Mouse (Mus musculus) kidney, embryonic 15.5 days (tissue): Measurements from ENCODE around the gene Ifrd1. TPM values are rescaled to one million over a fixed set of nuclear protein-coding genes. Genes with fewer than 3 reads are reported as not detected.
"Not testable (repeated sequence)": the region's sequence is repeated elsewhere in the genome, so short reads cannot be mapped to it uniquely, and the experiment has no call there.

ENCODE experiments used
- ATAC-seq: fragments of 200-750 bp; cut with Nextera tagmentation; replicated peaks from 2 replicates; pipeline ENCODE4 v1.8.0; 2017; ENCODE audit warnings: moderate TSS enrichment; ENCODE audit not compliant: low FRiP score
- H3K27ac ChIP-seq: fragments of 300-500 bp; sonication (generic); 2 replicates; pipeline ENCODE4 v1.5.1; 2015; ENCODE audit warnings: mild to moderate bottlenecking, inconsistent platforms
- H3K27me3 ChIP-seq: fragments of 300-500 bp; sonication (generic); 2 replicates; pipeline ENCODE4 v1.6.1; 2015; ENCODE audit warnings: inconsistent platforms
- H3K36me3 ChIP-seq: fragments of 300-500 bp; sonication (generic); 2 replicates; pipeline ENCODE4 v1.6.1; 2015; ENCODE audit warnings: inconsistent platforms
- H3K4me1 ChIP-seq: fragments of 300-500 bp; sonication (generic); 2 replicates; pipeline ENCODE4 v1.6.1; 2015; ENCODE audit warnings: inconsistent platforms
- H3K4me2 ChIP-seq: fragments of 300-500 bp; sonication (generic); 2 replicates; pipeline ENCODE4 v1.6.1; 2015; ENCODE audit warnings: moderate library complexity, mild to moderate bottlenecking, inconsistent platforms
- H3K4me3 ChIP-seq: fragments of 300-500 bp; sonication (generic); replicated peaks from 2 replicates; pipeline ENCODE4 v1.5.1; 2015; ENCODE audit warnings: mild to moderate bottlenecking, inconsistent platforms
- H3K9ac ChIP-seq: fragments of 300-500 bp; sonication (generic); 2 replicates; pipeline ENCODE4 v1.6.1; 2015; ENCODE audit warnings: mild to moderate bottlenecking, inconsistent platforms
- H3K9me3 ChIP-seq: fragments of 300-500 bp; sonication (generic); replicated peaks from 2 replicates; pipeline ENCODE4 v1.6.1; 2016; ENCODE audit warnings: inconsistent platforms
- WGBS: fragments of 180-500 bp; shearing (Covaris S2); methylation state at CpG from one replicate; pipeline ENCODE4 v1.1.7; 2015; ENCODE audit warnings: mixed read lengths; 5-methylcytosine and 5-hydroxymethylcytosine counted together
- microRNA counts: library from miRNA; unstranded; fragments of <30 nt; microRNA quantifications from one replicate; lab custom pipeline; 2016
- microRNA-seq: library from miRNA; unstranded; fragments of <30 nt; microRNA quantifications from one replicate; pipeline ENCODE4, GENCODE M21; 2016
- polyA plus RNA-seq: library from polyadenylated mRNA; unstranded; fragments of >200 nt; fragmentation: Nextera tagmentation; extraction: Ambion mirVana; gene quantifications from 2 replicates; pipeline ENCODE4 v1.2.1, GENCODE M21; 2015

Ifrd1 gene
- polyA plus RNA-seq, 1 experiment from 2014 or later, result 102 TPM

DNA sequence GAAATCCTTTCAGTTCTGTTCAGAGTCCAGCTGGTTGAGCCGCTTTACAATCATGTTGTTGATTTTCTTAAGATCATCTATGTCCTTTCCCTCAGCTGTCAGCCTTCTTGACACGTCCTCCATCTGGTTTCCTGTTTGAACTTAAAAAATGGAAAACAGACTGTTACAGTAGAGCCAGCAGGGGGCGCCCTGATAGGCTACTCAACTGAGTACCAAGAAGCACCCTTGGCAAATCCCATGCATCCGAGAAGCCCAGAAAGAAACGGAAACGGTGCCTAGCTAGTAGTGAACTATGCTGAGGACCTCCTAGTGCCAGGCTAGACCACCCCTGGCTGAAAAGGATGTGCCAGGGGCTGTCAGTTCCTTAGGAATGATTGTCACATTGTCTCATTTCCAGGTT, 71.2 kb downstream of the Ifrd1 start:
- 65% methylated on average over 6 of the region's 6 CpGs for WGBS
- Histone ChIP-seq H3K36me3 (no peaks in the 10 kb centered on the region), H3K4me2 (no peak overlapping the region), H3K27ac (no peak overlapping the region), H3K9ac (no peak overlapping the region), H3K9me3 (no peaks in the 10 kb centered on the region), H3K4me1 (no peaks in the 10 kb centered on the region), H3K4me3 (no peak overlapping the region), H3K27me3 (no peaks in the 10 kb centered on the region)
- no peak for ATAC-seq

DNA sequence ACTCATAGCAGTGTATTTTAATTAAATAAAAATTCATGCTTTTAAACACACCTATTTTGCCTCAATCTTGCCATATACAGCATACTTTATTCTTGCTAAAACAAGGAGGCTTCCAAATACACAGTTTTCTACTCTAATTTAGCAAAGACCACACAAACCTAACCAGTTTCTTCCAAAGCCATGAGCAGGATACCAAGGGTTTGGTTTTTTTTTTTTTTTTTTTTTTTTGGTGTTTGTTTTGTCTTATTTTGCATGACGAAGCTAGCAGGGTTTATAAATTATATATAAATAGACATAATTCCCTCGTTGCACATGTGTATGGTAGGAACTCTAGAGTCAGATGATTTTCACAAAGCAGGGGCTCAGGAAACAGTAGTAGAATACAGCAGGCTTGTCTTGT, 72.1 kb downstream of the Ifrd1 start:
- Histone ChIP-seq H3K4me3 (no peak overlapping the region), H3K27ac (no peak overlapping the region), H3K4me1 (no peaks in the 10 kb centered on the region), H3K4me2 (no peak overlapping the region), H3K9me3 (no peaks in the 10 kb centered on the region), H3K9ac (no peak overlapping the region), H3K27me3 (no peaks in the 10 kb centered on the region), H3K36me3 (no peaks in the 10 kb centered on the region)
- WGBS, result 69% methylated on average over 2 of the region's 2 CpGs
- no peak for ATAC-seq

DNA sequence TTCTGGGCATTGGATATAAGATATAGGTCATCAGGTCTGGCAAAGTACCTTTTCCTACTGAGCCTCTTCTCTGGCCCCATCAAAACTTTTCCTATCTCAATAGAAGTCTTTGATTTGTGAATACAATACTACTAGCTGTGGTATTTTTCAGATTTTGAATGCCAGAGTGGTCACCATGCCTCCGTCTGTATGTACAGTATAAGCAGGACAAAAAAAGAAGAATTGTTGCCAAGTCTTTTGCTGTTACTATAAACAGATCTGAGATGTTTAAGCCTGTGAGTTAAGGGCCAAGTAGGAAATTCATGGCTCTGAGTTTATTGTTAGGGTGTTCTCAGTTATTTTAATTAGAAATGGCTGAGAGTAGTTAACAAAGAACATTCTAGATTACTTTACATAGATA, 73.1 kb downstream of the Ifrd1 start:
- not testable (repeated sequence) for H3K27me3 ChIP-seq, H3K4me2 ChIP-seq, H3K9ac ChIP-seq, H3K36me3 ChIP-seq, H3K4me1 ChIP-seq, ATAC-seq, H3K27ac ChIP-seq, H3K9me3 ChIP-seq, H3K4me3 ChIP-seq
- 56% methylated on average over 1 of the region's 1 CpGs for WGBS

DNA sequence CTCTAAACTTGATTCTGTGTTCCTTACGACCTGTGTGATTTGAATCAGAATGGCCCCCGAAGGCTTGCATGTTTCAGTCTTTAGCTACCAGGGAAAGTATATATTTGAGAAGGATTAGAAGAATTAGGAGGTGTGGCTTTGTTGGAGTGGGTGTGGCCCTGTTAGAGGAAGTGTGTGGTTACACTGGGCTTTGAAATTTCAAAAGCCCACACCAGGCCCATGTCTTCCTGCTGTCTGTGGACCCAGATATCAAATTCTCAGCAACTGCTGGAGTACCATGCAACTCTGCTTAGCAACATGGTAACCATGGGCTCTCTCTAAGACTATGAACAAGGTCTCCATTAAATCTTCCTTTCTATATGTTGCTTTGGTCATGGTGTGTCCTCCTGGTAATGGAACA, 76.7 kb downstream of the Ifrd1 start:
- no peaks in the 10 kb centered on the region for H3K9me3 ChIP-seq
- no peak overlapping the region for H3K4me3 ChIP-seq
- no peaks in the 10 kb centered on the region for H3K4me1 ChIP-seq
- ATAC-seq, result no peak
- no peak overlapping the region for H3K9ac ChIP-seq
- no peaks in the 10 kb centered on the region for H3K27me3 ChIP-seq
- no peak overlapping the region for H3K4me2 ChIP-seq
- WGBS, result 83% methylated on average over 2 of the region's 2 CpGs
- no peaks in the 10 kb centered on the region for H3K36me3 ChIP-seq
- no peak overlapping the region for H3K27ac ChIP-seq

DNA sequence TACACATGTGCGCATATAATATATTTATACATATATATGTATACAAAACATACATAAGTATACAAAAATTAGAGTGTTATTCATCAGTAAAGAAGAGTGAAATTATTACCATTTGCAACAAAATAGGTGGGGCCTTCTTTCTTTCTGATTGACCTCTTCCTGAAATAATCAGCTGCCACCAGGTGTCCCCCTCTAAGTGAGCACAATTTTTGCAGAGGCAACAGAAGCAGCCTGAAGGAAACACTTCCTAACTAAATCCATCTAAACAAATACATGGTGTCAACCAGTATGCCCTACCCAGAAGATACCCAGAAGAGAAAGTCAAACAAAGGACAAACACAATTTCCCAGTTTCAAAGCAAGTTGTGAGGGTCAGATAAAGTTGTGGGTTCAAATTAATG, 78.6 kb downstream of the Ifrd1 start:
- Histone ChIP-seq H3K4me1 (no peaks in the 10 kb centered on the region), H3K36me3 (no peaks in the 10 kb centered on the region), H3K4me3 (no peak overlapping the region), H3K27me3 (no peaks in the 10 kb centered on the region), H3K9ac (no peak overlapping the region), H3K27ac (no peak overlapping the region), H3K9me3 (no peaks in the 10 kb centered on the region), H3K4me2 (no peak overlapping the region)
- no peak for ATAC-seq
- WGBS, result 91% methylated on average over 1 of the region's 1 CpGs

DNA sequence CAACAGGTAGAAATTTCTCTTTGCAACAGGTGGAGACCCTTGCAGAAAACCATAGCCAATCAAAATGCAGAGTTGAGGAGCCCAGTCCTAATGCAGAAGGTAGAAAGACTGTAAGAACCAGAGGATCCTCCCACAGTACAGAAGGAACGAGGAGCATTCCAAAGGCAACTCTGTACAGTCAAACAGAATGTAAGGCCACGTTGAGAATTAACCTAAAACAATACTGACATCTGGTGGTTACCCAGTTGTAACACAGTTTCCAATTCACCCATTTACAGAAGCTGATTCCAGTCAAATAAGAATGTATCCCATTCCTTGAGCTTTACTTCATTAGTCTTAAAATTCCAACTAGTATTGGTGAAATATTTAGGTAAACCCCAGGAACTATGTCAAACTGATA, 83.7 kb downstream of the Ifrd1 start:
- ATAC-seq, result peak; percentile 71; the same call in 1 of the 2 replicates
- no peak overlapping the region for H3K9ac ChIP-seq
- H3K4me3 ChIP-seq, result no peak overlapping the region
- no peaks in the 10 kb centered on the region for H3K36me3 ChIP-seq
- H3K9me3 ChIP-seq, result no peaks in the 10 kb centered on the region
- no peaks in the 10 kb centered on the region for H3K27me3 ChIP-seq
- no peak overlapping the region for H3K27ac ChIP-seq
- H3K4me2 ChIP-seq, result no peak overlapping the region
- no peaks in the 10 kb centered on the region for H3K4me1 ChIP-seq
- 5% methylated on average over 2 of the region's 2 CpGs for WGBS

DNA sequence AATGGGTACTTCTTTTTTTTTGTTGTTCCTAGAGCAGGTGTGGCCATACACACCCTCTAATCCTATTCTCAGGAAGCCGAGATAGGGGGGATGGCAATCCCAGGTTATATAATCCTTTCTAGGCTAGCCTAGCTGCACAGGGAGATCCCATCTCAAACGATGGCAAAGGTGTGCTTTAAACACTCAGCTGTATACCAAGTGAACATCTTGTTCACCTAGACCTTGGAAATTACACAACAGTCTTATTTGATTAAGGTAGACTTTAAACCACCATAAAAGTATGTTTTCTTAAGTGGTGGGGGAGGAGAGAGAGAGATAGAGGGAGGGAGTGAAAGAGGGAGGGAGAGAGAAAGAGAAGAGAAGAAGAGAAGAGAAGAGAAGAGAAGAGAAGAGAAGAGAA, 87.5 kb downstream of the Ifrd1 start:
- Histone ChIP-seq H3K9me3 (no peaks in the 10 kb centered on the region), H3K27ac (no peak overlapping the region), H3K4me1 (no peaks in the 10 kb centered on the region), H3K4me3 (no peak overlapping the region), H3K9ac (no peak overlapping the region), H3K36me3 (no peaks in the 10 kb centered on the region), H3K4me2 (no peak overlapping the region), H3K27me3 (no peaks in the 10 kb centered on the region)
- WGBS, result 74% methylated on average over 2 of the region's 2 CpGs
- ATAC-seq, result no peak

DNA sequence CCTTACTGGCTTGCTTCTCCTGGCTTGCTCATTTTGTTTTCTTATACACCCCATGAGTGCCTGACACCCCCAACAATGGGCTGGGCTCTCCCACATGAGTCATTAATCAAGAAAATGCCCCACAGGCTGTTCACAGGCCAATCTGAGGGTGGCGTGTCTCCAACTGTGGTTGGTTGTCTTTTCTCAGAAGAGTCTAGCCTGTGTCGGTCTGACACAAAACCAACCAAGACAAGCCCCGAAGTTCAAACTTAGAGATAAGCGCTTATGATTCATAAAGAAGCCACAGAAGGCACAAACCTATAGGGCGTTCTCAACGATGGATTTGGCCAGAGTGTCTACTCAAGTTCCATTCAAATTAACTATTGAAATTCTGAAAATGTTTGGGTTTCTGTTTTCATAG, 94.1 kb downstream of the Ifrd1 start:
- Histone ChIP-seq H3K9me3 (no peaks in the 10 kb centered on the region), H3K27ac (no peak overlapping the region), H3K27me3 (no peaks in the 10 kb centered on the region), H3K4me1 (no peaks in the 10 kb centered on the region), H3K4me2 (no peak overlapping the region), H3K9ac (no peak overlapping the region), H3K4me3 (no peak overlapping the region), H3K36me3 (no peaks in the 10 kb centered on the region)
- WGBS, result 90% methylated on average over 6 of the region's 6 CpGs
- no peak for ATAC-seq

DNA sequence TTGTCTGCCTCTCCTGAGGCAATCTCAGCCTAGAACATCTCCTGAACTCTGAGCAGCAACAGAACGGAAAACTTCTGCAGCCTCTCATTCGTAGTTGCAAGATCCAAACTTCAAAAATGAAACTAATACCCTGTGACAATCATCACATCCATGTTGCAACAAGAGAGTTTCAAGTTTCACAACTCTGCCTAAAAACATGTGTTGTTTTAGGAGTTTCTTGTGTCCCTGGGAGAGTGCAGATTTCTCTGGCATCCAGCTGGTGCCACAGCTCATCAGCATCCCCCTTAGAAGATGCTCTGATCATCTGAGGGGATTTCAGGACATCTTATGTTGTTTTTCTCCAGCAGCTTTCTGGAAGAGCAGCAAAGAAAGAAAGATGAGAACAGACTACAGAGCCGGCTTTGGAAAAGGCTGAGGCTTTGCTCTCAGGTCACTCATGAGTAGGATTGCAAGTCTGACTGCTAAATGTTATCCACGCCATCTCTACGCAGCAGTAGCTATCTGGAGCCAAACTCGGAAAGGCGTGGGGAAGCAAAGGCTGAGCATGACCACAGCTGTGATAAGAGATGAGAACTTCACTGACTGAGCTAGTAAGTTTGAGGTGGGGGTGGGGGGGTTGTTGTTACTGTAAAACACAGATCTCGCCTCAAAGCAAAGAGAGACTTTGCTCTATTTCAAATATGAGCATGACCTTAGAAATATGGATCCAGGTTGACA, 95.8 kb downstream of the Ifrd1 start:
- ATAC-seq, result no peak
- H3K9me3 ChIP-seq, result no peaks in the 10 kb centered on the region
- no peaks in the 10 kb centered on the region for H3K4me1 ChIP-seq
- no peaks in the 10 kb centered on the region for H3K27me3 ChIP-seq
- no peak overlapping the region for H3K4me3 ChIP-seq
- WGBS, result 73% methylated on average over 8 of the region's 8 CpGs
- H3K36me3 ChIP-seq, result no peaks in the 10 kb centered on the region
- no peak overlapping the region for H3K9ac ChIP-seq
- H3K4me2 ChIP-seq, result no peak overlapping the region
- no peak overlapping the region for H3K27ac ChIP-seq

MicroRNAs encoded within 50 kb of the gene (microRNA counts, 519-probe panel; counts per million panel counts)
- 31.7 counts per million for microRNA mmu-miR-1938 (lab: Ali Mortazavi, UCI)

Small RNA genes within 50 kb of the gene (microRNA-seq; reads per million reads assigned to microRNA genes)
- gene Mir1938, result not detected

Other genes with a start within 250 kb of the Ifrd1 start
- 44.8 and 48.4 TPM in 2 replicates for gene Arl4a, start 210.5 kb downstream of the Ifrd1 start, polyA plus RNA-seq
- gene Scin, start 114.3 kb downstream of the Ifrd1 start, polyA plus RNA-seq, result 14.9 and 19.9 TPM in 2 replicates
- 0.17 and 0.24 TPM in 2 replicates for gene Lsmem1, start 49.0 kb downstream of the Ifrd1 start, polyA plus RNA-seq
- 38.6 and 40.7 TPM in 2 replicates for gene Zfp277, start 197.4 kb upstream of the Ifrd1 start, polyA plus RNA-seq
- 15.3 and 17.0 TPM in 2 replicates for gene Dock4, start 197.4 kb upstream of the Ifrd1 start, polyA plus RNA-seq